Mouse (Mus musculus) small intestine, adult 2 months (tissue): ENCODE measurements around the gene Gps1. TPM values are rescaled to one million over a fixed set of nuclear protein-coding genes. Genes with fewer than 3 reads are reported as not detected.

Experiments used
- H3K27ac ChIP-seq: fragments of 200-500 bp; 2 replicates; pipeline ENCODE4 v1.5.1; 2012; ENCODE audit warnings: low read depth, low read length, control low read depth, inconsistent platforms; ENCODE audit not compliant: insufficient read depth
- H3K27me3 ChIP-seq: fragments of 200-500 bp; 2 replicates; pipeline ENCODE4 v1.6.1; 2012; ENCODE audit warnings: mild to moderate bottlenecking, moderate library complexity, low read length, inconsistent platforms; ENCODE audit not compliant: control insufficient read depth, insufficient read depth
- H3K36me3 ChIP-seq: fragments of 200-500 bp; 2 replicates; pipeline ENCODE4 v1.6.1; 2012; ENCODE audit warnings: mild to moderate bottlenecking, low read length, control low read depth, inconsistent platforms; ENCODE audit not compliant: control insufficient read depth, insufficient read depth
- H3K4me1 ChIP-seq: fragments of 200-500 bp; 2 replicates; pipeline ENCODE4 v1.6.1; 2012; ENCODE audit warnings: low read length, inconsistent platforms, mixed read lengths; ENCODE audit not compliant: control insufficient read depth, insufficient read depth, insufficient read length
- H3K4me3 ChIP-seq: fragments of 200-500 bp; 2 replicates; pipeline ENCODE4 v1.5.1; 2012; ENCODE audit warnings: low read depth, mild to moderate bottlenecking, control low read depth, inconsistent platforms, low read length, moderate library complexity
- CTCF ChIP-seq: fragments of 200-500 bp; IDR thresholded peaks from 2 replicates; pipeline ENCODE4 v1.5.1; 2012; ENCODE audit warnings: low read depth, mild to moderate bottlenecking, control low read depth, inconsistent platforms, low read length, moderate library complexity, mixed read lengths; ENCODE audit not compliant: insufficient replicate concordance, insufficient read length; ENCODE audit errors: extremely low read depth
- POLR2A ChIP-seq: fragments of 200-500 bp; IDR thresholded peaks from 2 replicates; pipeline ENCODE4 v1.6.1; 2012; ENCODE audit warnings: low read depth, mild to moderate bottlenecking, control low read depth, inconsistent platforms, low read length, moderate library complexity
- WGBS: fragments of 180-500 bp; shearing (Covaris S2); methylation state at CpG from one replicate; pipeline ENCODE4 v1.1.7; 2018; 5-methylcytosine and 5-hydroxymethylcytosine counted together
- polyA plus RNA-seq: library from polyadenylated mRNA; depleted of rRNA; stranded (reverse); fragments of >200 nt; gene quantifications from 2 replicates; pipeline ENCODE4 v1.2.3, GENCODE M21; 2012; rRNA removed

Gps1 gene
- 57.5 and 86.4 TPM in 2 replicates for polyA plus RNA-seq

DNA sequence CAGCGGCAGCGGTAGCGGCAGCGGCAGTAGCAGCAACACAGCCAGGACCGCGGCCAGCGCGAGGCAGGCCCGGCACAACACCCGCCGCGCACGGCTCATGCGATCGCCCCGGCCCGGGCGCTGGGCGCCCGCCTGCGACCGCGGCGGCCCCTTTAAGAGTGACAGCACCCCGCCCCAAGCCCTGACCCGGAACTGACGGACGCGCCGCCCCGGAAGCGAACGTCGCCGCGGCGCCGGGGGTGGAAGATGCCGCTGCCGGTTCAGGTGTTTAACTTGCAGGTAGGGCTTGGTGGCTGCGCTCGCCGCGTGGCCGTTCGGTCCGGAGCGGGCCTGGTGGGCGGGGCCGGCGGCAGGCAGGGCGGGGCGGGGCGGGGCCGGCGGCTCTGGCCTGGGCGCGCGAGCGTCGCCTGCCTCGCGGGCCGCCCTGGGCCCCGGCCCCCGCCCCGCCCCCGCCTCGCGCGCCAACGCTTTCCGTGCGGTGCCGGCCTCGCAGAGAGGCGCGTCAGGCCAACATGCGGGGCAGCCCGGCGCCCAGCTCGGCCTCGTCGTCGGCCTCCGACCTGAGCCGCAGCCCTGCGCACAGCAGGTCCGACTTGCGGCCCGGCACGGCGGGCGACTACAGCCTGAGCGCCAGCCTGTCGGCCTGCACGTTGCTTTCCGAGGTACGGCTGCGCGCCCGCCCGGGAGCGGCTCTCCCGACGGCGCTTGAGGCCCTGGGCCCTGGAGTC lies at the start of gene Gps1, which contains the start of gene Rfng:
Gps1 (plus strand) TSS at position 209 of the 728 bp plus-strand sequence.
Rfng (minus strand) TSS at position 144 of the 728 bp plus-strand sequence.
- under 1% methylated on average over 106 of the region's 107 CpGs for WGBS
- Histone ChIP-seq H3K4me1 (peaks cover 24% of the 10 kb centered on the region), H3K36me3 (peaks cover 20% of the 10 kb centered on the region), H3K27me3 (no peaks in the 10 kb centered on the region), H3K4me3 (peak within 1 kb of the TSS; percentile 100), H3K27ac (peak within 1 kb of the TSS; percentile 79)
- TF ChIP-seq POLR2A, result peak; percentile 48; the same call in 1 of the 2 replicates
- no peak for TF ChIP-seq CTCF

- Histone ChIP-seq H3K4me1 (no peaks in the 10 kb centered on the region), H3K27me3 (no peaks in the 10 kb centered on the region; the same call in 1 of the 2 replicates), H3K27ac (no peak overlapping the region), H3K36me3 (no peaks in the 10 kb centered on the region), H3K4me3 (no peak overlapping the region)
- 83% methylated on average over 6 of the region's 6 CpGs for WGBS
- TF ChIP-seq POLR2A, result no peak
- TF ChIP-seq CTCF, result no peak
Measured at GRCm38 (mm10) chr11:120736424-120736823, 47.6 kb upstream of the Gps1 start.

DNA sequence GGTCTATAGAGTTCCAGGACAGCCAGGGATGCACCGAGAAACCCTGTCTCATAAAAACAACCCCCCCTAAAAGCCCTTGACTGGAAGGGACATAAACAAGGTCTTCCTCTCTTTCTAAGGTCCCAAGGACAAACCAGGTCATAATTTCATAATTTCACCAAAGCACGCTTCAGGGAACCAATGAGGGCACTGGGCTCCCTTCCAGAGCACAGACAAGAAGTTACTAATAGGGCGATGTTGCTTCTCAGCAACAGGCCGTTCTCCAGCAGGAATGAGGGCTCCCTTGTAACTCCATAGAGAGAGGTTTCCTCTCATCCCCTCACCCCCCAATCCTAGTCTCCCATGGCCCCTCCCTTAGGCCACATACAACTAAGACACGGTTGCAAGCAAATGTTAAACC lies 43.1 kb upstream of the Gps1 start:
- Histone ChIP-seq H3K36me3 (no peaks in the 10 kb centered on the region), H3K27me3 (no peaks in the 10 kb centered on the region), H3K4me3 (no peak overlapping the region), H3K27ac (no peak overlapping the region), H3K4me1 (no peaks in the 10 kb centered on the region)
- WGBS, result 85% methylated on average over 5 of the region's 5 CpGs
- TF ChIP-seq POLR2A (no peak), CTCF (no peak)

- TF ChIP-seq POLR2A (no peak), CTCF (no peak)
- H3K36me3 ChIP-seq, result no peaks in the 10 kb centered on the region
- no peak overlapping the region for H3K4me3 ChIP-seq
- WGBS, result 33% methylated on average over 7 of the region's 7 CpGs
- no peaks in the 10 kb centered on the region for H3K27me3 ChIP-seq
- H3K4me1 ChIP-seq, result peaks cover 3% of the 10 kb centered on the region; the same call in 1 of the 2 replicates
- no peak overlapping the region for H3K27ac ChIP-seq
Measured at GRCm38 (mm10) chr11:120744121-120744701, 39.9 kb upstream of the Gps1 start.

DNA sequence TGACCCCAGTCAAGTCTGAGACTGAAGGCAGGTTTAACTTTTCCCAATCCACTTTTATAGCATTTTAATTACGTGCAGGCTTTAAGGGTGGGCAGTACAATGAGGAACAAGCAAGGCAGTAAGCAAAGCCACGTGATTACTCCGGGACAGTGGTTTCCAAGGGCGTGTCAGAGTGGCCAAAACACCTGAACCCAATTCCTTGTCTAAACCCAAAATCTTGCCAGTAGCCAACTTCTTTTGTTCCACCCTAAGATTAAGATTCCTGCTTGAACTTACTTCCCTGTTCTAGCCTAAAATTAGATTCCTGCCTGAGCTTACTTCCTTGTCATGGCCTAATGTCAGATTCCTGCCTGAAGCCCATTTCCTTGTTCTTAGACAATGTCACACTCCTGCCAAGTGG lies 36.1 kb upstream of the Gps1 start:
- Histone ChIP-seq H3K27me3 (no peaks in the 10 kb centered on the region), H3K27ac (peak overlapping the region; percentile 53; the same call in 1 of the 2 replicates), H3K36me3 (no peaks in the 10 kb centered on the region), H3K4me1 (peaks cover 3% of the 10 kb centered on the region; the same call in 1 of the 2 replicates), H3K4me3 (no peak overlapping the region)
- no peak for TF ChIP-seq CTCF
- WGBS, result 21% methylated on average over 4 of the region's 4 CpGs

GRCm38 (mm10) chr11:120749430-120749829 lies 34.6 kb upstream of the Gps1 start:
- TF ChIP-seq CTCF (peak; percentile 43; the same call in 1 of the 2 replicates), POLR2A (no peak)
- no peak overlapping the region for H3K4me3 ChIP-seq
- H3K36me3 ChIP-seq, result no peaks in the 10 kb centered on the region
- 70% methylated on average over 8 of the region's 8 CpGs for WGBS
- H3K27me3 ChIP-seq, result no peaks in the 10 kb centered on the region
- H3K27ac ChIP-seq, result no peak overlapping the region
- H3K4me1 ChIP-seq, result peaks cover 3% of the 10 kb centered on the region; the same call in 1 of the 2 replicates

GRCm38 (mm10) chr11:120751606-120752005 lies 32.5 kb upstream of the Gps1 start:
- Histone ChIP-seq H3K27me3 (no peaks in the 10 kb centered on the region), H3K36me3 (no peaks in the 10 kb centered on the region), H3K27ac (no peak overlapping the region), H3K4me3 (no peak overlapping the region), H3K4me1 (peaks cover 3% of the 10 kb centered on the region; the same call in 1 of the 2 replicates)
- 55% methylated on average over 4 of the region's 4 CpGs for WGBS
- TF ChIP-seq CTCF, result no peak
- TF ChIP-seq POLR2A, result no peak
